Mouse (Mus musculus) brain, embryonic 14.5 days (tissue): ENCODE results near the gene Olfr338.
"Not testable (repeated sequence)": the region's sequence is repeated elsewhere in the genome, so short reads cannot be mapped to it uniquely, and the experiment has no call there.

Experiments
- CTCF ChIP-seq: fragments of 200-500 bp; IDR thresholded peaks from 2 replicates; pipeline ENCODE4 v1.5.1; 2012; ENCODE audit warnings: inconsistent platforms, mild to moderate bottlenecking, moderate library complexity, borderline replicate concordance; ENCODE audit not compliant: insufficient read depth, insufficient read length; ENCODE audit errors: extremely low read depth
- POLR2A ChIP-seq: fragments of 200-500 bp; IDR thresholded peaks from 2 replicates; pipeline ENCODE4 v1.6.1; 2012; ENCODE audit warnings: mild to moderate bottlenecking, inconsistent platforms, borderline replicate concordance; ENCODE audit not compliant: poor library complexity, insufficient read depth, insufficient read length, severe bottlenecking; ENCODE audit errors: extremely low read depth

- not testable (repeated sequence) for TF ChIP-seq CTCF, POLR2A
Measured at GRCm38 (mm10) chr2:36415591-36415990, 42.3 kb downstream of the Olfr338 start.
